Mouse (Mus musculus) Patski (cell line): ENCODE results near the gene Plekhm1. TPM values are rescaled to one million over a fixed set of nuclear protein-coding genes. Genes with fewer than 3 reads are reported as not detected.
A peak's percentile ranks its signal among the peaks of the same experiment; 100 is the strongest.

Experiments
- ATAC-seq: fragments of 100-300 bp; one replicate; pipeline ENCODE4 v1.8.0; 2021
- CTCF ChIA-PET: fragments of 350-600 bp; sonication (Branson Sonifier 250); formaldehyde crosslinking; loops from one replicate; lab custom pipeline; 2022; ENCODE audit warnings: inconsistent platforms; lab: Charles Lee
- POLR2A ChIA-PET: fragments of 350-600 bp; sonication (Branson Sonifier 250); formaldehyde crosslinking; loops from one replicate; lab custom pipeline; 2022; ENCODE audit warnings: antibody characterized with exemption, inconsistent platforms; lab: Charles Lee
- DNase-seq: peaks from one replicate; pipeline ENCODE4 v3.0.0-alpha.2; 2011; ENCODE audit warnings: low read depth, low spot score
- H3K27me3 ChIP-seq: fragments of 371-371 bp; one replicate; pipeline ENCODE4 v1.5.1; 2021
- CTCF ChIP-seq: fragments of 100-300 bp; IDR thresholded peaks from one replicate; pipeline ENCODE4 v1.5.1; 2021
- in situ Hi-C: fragments of 300-500 bp; cut with MboI; formaldehyde crosslinking; loops from 3 replicates; pipeline ENCODE4 v1.11.1; 2018; ENCODE audit warnings: low pct_unique_long_range_greater_than_20kb, mixed read lengths
- polyA plus RNA-seq: library from polyadenylated mRNA; unstranded; gene quantifications from one replicate; pipeline ENCODE4 v1.2.3, GENCODE M21; 2021

Gene Plekhm1
- polyA plus RNA-seq, 1 experiment from 2014 or later, result 33.5 TPM

- in situ Hi-C loops, result loop anchor here (10.0 kb wide), 1 partner anchor 101 kb away; no protein-coding TSS in a partner anchor
- H3K27me3 ChIP-seq, result no peaks in the 10 kb centered on the region
- ATAC-seq (no peak), DNase-seq (no peak)
- ChIA-PET CTCF (interaction anchor here (1.4 kb wide), 1 partner anchor 9 kb away, joined by 4 read pairs; no protein-coding TSS in a partner anchor), POLR2A (no interaction called here)
- TF ChIP-seq CTCF, result no peak
Observed at GRCm38 (mm10) chr11:103363214-103364148, 49.0 kb downstream of the Plekhm1 start, which contains the start of gene Arhgap27. Arhgap27 (minus strand) TSS chr11:103363692.

GRCm38 (mm10) chr11:103362521-103363181 is 49.8 kb downstream of the Plekhm1 start:
- POLR2A ChIA-PET, result no interaction called here
- DNase-seq, result no peak
- no peak for TF ChIP-seq CTCF
- ATAC-seq, result no peak
- H3K27me3 ChIP-seq, result no peaks in the 10 kb centered on the region
- CTCF ChIA-PET, result no interaction called here
- in situ Hi-C loops, result loop anchor here (10.0 kb wide), 1 partner anchor 102 kb away; no protein-coding TSS in a partner anchor

- CTCF ChIA-PET, result no interaction called here
- ATAC-seq, result no peak
Observed at GRCm38 (mm10) chr11:103362054-103362432, 50.4 kb downstream of the Plekhm1 start.

GRCm38 (mm10) chr11:103361396-103362053 is 51.0 kb downstream of the Plekhm1 start:
- ChIA-PET CTCF (interaction anchor here (0.5 to 3.5 kb wide), 2 partner anchors 10 to 40 kb away, joined by 3 to 13 read pairs; no protein-coding TSS in a partner anchor), POLR2A (interaction anchor here (0.6 to 0.7 kb wide), 3 partner anchors 10 to 40 kb away, joined by 4 to 5 read pairs (median 4); no protein-coding TSS in a partner anchor)
- in situ Hi-C loops, result loop anchor here (10.0 kb wide), 1 partner anchor 103 kb away; no protein-coding TSS in a partner anchor
- no peak for DNase-seq
- no peak for ATAC-seq
- no peaks in the 10 kb centered on the region for H3K27me3 ChIP-seq
- no peak for TF ChIP-seq CTCF

More at GRCm38 (mm10) chr11:103362054-103362432, 50.4 kb downstream of the Plekhm1 start:
- in situ Hi-C loops, result loop anchor here (10.0 kb wide), 1 partner anchor 103 kb away; no protein-coding TSS in a partner anchor
- POLR2A ChIA-PET, result no interaction called here
- TF ChIP-seq CTCF, result no peak
- H3K27me3 ChIP-seq, result no peaks in the 10 kb centered on the region
- DNase-seq, result no peak

- DNase-seq, result no peak
- no peaks in the 10 kb centered on the region for H3K27me3 ChIP-seq
- no peak for ATAC-seq
- ChIA-PET CTCF (interaction anchor here (0.6 to 3.5 kb wide), 5 partner anchors 11 to 42 kb away, joined by 4 to 16 read pairs (median 10); no protein-coding TSS in a partner anchor), POLR2A (no interaction called here)
- in situ Hi-C loops, result loop anchor here (10.0 kb wide), 1 partner anchor 104 kb away; no protein-coding TSS in a partner anchor
- TF ChIP-seq CTCF, result no peak
Observed at GRCm38 (mm10) chr11:103360661-103361081, 51.8 kb downstream of the Plekhm1 start.

- peak; percentile 58 for ATAC-seq
- H3K27me3 ChIP-seq, result no peaks in the 10 kb centered on the region
- ChIA-PET CTCF (interaction anchor here (0.6 to 3.5 kb wide), 19 partner anchors 11 to 188 kb away, joined by 3 to 30 read pairs (median 5); no protein-coding TSS in a partner anchor), POLR2A (interaction anchor here (1.7 kb wide), 1 partner anchor 20 kb away, joined by 5 read pairs; no protein-coding TSS in a partner anchor)
- no peak for TF ChIP-seq CTCF
- no peak for DNase-seq
- in situ Hi-C loops, result loop anchor here (10.0 kb wide), 2 partner anchors 105 to 325 kb away; no protein-coding TSS in a partner anchor
Observed at GRCm38 (mm10) chr11:103359841-103360641, 52.4 kb downstream of the Plekhm1 start.

- DNase-seq (no peak), ATAC-seq (peak; percentile 25)
- no peak for TF ChIP-seq CTCF
- H3K27me3 ChIP-seq, result no peaks in the 10 kb centered on the region
- CTCF ChIA-PET, result interaction anchor here (0.7 to 3.5 kb wide), 18 partner anchors 10 to 187 kb away, joined by 3 to 30 read pairs (median 6); no protein-coding TSS in a partner anchor
- POLR2A ChIA-PET, result interaction anchor here (0.9 to 1.7 kb wide), 7 partner anchors 13 to 53 kb away, joined by 3 to 5 read pairs (median 3); partner anchors contain the start of gene Plekhm1
- in situ Hi-C loops, result loop anchor here (10.0 kb wide), 1 partner anchor 326 kb away; no protein-coding TSS in a partner anchor
Observed at GRCm38 (mm10) chr11:103359122-103359521, 53.4 kb downstream of the Plekhm1 start.

GRCm38 (mm10) chr11:103358316-103358715 is 54.2 kb downstream of the Plekhm1 start:
- no peaks in the 10 kb centered on the region for H3K27me3 ChIP-seq
- ChIA-PET CTCF (interaction anchor here (1.5 to 3.5 kb wide), 9 partner anchors 8 to 106 kb away, joined by 4 to 30 read pairs (median 8); no protein-coding TSS in a partner anchor), POLR2A (interaction anchor here (0.9 to 1.7 kb wide), 7 partner anchors 13 to 54 kb away, joined by 3 to 5 read pairs (median 3); partner anchors contain the start of gene Plekhm1)
- no peak for TF ChIP-seq CTCF
- no peak for ATAC-seq
- DNase-seq, result no peak
- in situ Hi-C loops, result loop anchor here (10.0 kb wide), 1 partner anchor 326 kb away; no protein-coding TSS in a partner anchor
